Mouse (Mus musculus): Measurements from ENCODE around the gene Nrbp1. TPM values are rescaled to one million over a fixed set of nuclear protein-coding genes. Genes with fewer than 3 reads are reported as not detected.

Nrbp1 gene
- polyA plus RNA-seq, 1 experiment from 2014 or later: 182 TPM

DNA sequence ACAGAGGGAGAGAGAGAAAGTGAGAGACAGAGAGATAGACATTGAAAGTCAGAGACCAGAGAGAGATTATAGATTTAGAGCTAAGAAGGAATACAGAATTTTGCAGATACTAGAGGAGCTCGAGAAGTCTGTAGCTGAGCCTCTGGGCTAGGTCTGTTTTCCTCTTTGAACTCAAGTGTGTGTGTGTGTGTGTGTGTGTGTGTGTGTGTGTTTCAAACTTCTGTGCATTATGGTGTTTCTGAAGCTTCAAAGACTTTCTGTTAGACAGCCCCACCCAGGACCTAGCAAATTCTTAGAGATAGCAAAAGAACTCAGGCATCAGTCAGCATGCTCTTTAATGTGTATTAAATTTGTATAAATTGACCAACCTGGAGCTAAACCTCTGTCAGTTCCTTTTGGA is 14.0 kb upstream of the Nrbp1 start:
- H3K27ac ChIP-seq (ENCODE audit: low read length): no peak overlapping the region
- no peak overlapping the region for H3K4me2 ChIP-seq (replicated peaks; ENCODE audit: low read depth, low read length)
- H3K27me3 ChIP-seq (ENCODE audit: insufficient read depth, low read length): no peaks in the 10 kb centered on the region
- WGBS: 70% methylated on average over 1 of the region's 1 CpGs
- no peaks in the 10 kb centered on the region for H3K36me3 ChIP-seq (ENCODE audit: insufficient read depth, low read length)
- H3K4me3 ChIP-seq (ENCODE audit: low read length): no peak overlapping the region
- no peaks in the 10 kb centered on the region for H3K4me1 ChIP-seq (ENCODE audit: insufficient read depth, low read length)
- no peaks in the 10 kb centered on the region for H3K9me3 ChIP-seq (ENCODE audit: low read length)
- H3K9ac ChIP-seq (replicated peaks; ENCODE audit: low read length): no peak overlapping the region
- ATAC-seq (ENCODE audit: low FRiP score, low TSS enrichment): no peak

DNA sequence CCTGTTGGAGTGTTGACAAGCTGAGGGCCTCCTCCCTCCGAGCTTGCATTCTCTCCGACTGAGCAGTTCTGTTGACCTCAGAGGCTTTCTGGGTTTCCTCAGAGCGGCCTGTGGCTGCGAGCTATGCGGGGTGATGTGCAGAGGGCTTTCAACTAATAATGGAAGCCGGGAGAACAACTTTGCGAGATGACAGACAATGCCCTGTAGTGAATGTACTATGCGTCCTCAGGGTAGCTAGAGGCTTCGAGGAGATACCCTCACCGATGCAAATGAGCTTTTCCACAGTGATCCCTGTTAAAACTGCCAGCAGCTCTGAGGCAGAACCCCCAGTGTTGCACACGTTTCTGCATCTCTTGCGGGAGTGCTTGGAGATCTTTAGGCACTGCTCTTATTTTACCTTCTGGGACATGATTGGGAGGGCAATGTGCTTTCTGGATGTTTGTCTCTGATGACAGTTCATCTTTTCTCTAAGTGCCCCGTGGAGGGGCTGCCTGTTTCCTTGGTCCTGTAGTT is 914 bp downstream of the Nrbp1 start:
- Histone ChIP-seq H3K4me3 (ENCODE audit: low read length) (peak overlapping the region; percentile 84), H3K4me1 (ENCODE audit: insufficient read depth, low read length) (peaks cover 12% of the 10 kb centered on the region), H3K27ac (ENCODE audit: low read length) (peak overlapping the region; percentile 96), H3K36me3 (ENCODE audit: insufficient read depth, low read length) (peaks cover 26% of the 10 kb centered on the region), H3K4me2 (replicated peaks; ENCODE audit: low read depth, low read length) (peak overlapping the region; percentile 83), H3K9ac (replicated peaks; ENCODE audit: low read length) (peak overlapping the region; percentile 98), H3K9me3 (ENCODE audit: low read length) (0 out of 2 replicates have a peak, but pooled peaks cover 1% of the 10 kb centered on the region), H3K27me3 (ENCODE audit: insufficient read depth, low read length) (no peaks in the 10 kb centered on the region)
- ATAC-seq (ENCODE audit: low FRiP score, low TSS enrichment): no peak
- under 1% methylated on average over 13 of the region's 13 CpGs for WGBS

DNA sequence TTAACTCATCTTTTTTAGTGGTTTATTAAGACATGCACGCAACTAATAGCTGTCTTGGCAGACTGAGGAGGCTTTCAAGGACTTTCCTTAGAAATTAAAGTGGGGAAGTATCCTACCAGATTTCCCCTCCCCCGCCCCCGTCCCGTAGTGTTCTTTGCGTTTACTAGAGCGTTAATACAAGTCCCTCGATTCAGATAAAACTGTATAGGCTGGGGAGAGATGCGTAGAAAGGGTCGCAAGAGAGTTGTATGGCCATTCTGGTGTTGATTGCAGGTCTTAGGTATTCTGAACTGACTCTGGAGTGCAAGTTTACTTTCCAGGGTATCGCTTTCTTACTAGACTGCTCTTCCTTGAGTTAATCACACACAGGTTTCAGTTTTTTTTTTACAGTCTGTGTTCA is 1.5 kb downstream of the Nrbp1 start:
- Histone ChIP-seq H3K27me3 (ENCODE audit: insufficient read depth, low read length) (no peaks in the 10 kb centered on the region), H3K9ac (replicated peaks; ENCODE audit: low read length) (peak overlapping the region; percentile 98), H3K9me3 (ENCODE audit: low read length) (no peaks in the 10 kb centered on the region), H3K27ac (ENCODE audit: low read length) (no peak overlapping the region), H3K4me1 (ENCODE audit: insufficient read depth, low read length) (peaks cover 12% of the 10 kb centered on the region), H3K4me3 (ENCODE audit: low read length) (peak overlapping the region; percentile 84), H3K4me2 (replicated peaks; ENCODE audit: low read depth, low read length) (peak overlapping the region; percentile 83), H3K36me3 (ENCODE audit: insufficient read depth, low read length) (peaks cover 31% of the 10 kb centered on the region)
- ATAC-seq (ENCODE audit: low FRiP score, low TSS enrichment): no peak
- 21% methylated on average over 10 of the region's 10 CpGs for WGBS

DNA sequence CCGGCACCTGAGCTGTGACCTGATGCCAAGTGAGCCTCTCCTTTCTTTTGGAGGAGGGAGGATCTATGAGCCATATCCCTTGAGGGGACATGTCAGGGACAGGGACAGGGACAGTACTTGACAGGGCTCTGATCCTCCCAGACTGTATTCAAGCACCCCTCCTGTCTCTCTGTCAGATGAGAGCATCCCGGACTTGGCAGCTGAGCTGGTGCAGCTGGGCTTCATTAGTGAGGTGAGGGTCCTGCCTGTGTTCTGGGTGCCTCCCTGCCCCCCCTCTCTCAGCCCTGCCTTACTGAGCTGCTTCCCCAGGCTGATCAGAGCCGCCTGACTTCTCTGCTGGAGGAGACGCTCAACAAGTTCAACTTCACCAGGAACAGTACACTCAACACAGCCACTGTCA is 10.1 kb downstream of the Nrbp1 start:
- H3K36me3 ChIP-seq (ENCODE audit: insufficient read depth, low read length): peaks cover 58% of the 10 kb centered on the region
- H3K4me1 ChIP-seq (ENCODE audit: insufficient read depth, low read length): 0 out of 2 replicates have a peak, but pooled peaks cover 4% of the 10 kb centered on the region
- ATAC-seq (ENCODE audit: low FRiP score, low TSS enrichment): peak; percentile 7
- H3K9me3 ChIP-seq (ENCODE audit: low read length): no peaks in the 10 kb centered on the region
- no peaks in the 10 kb centered on the region for H3K27me3 ChIP-seq (ENCODE audit: insufficient read depth, low read length)
- WGBS: 47% methylated on average over 4 of the region's 4 CpGs
- H3K4me2 ChIP-seq (replicated peaks; ENCODE audit: low read depth, low read length): no peak overlapping the region
- H3K27ac ChIP-seq (ENCODE audit: low read length): no peak overlapping the region
- no peak overlapping the region for H3K9ac ChIP-seq (replicated peaks; ENCODE audit: low read length)
- no peak overlapping the region for H3K4me3 ChIP-seq (ENCODE audit: low read length)

DNA sequence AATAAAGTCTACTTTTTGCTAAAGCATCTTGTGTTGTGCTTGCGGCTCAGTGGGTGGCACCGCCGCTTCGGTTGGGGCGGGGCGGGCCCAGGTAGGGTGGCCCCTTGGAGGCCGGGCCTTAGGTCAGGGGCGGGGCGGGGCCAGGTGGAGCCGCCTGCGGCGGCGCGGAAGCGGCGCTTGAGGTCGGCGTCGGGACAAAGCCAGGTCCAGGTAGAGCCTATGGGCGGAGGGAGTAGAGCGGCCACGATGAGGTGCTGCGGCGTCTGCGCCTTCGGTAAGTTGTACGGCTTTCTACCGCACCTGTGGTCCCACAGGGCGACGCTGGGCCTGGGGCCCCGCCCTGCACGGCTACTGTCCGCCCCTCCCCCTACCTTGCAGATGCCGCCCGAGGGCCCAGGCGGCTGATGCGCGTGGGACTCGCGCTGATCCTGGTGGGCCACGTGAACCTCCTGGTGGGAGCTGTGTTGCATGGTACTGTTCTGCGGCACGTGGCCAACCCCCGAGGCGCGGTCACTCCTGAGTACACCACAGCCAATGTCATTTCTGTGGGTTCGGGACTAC is 11.0 kb downstream of the Nrbp1 start, which contains the start of gene Krtcap3:
Gene Krtcap3, plus strand, starts transcription at position 151 of the 561 bp plus-strand sequence.
- ATAC-seq (ENCODE audit: low FRiP score, low TSS enrichment): peak; percentile 88
- Histone ChIP-seq H3K36me3 (ENCODE audit: insufficient read depth, low read length) (peaks cover 55% of the 10 kb centered on the region), H3K27me3 (ENCODE audit: insufficient read depth, low read length) (no peaks in the 10 kb centered on the region), H3K4me1 (ENCODE audit: insufficient read depth, low read length) (0 out of 2 replicates have a peak, but pooled peaks cover 4% of the 10 kb centered on the region), H3K27ac (ENCODE audit: low read length) (peak within 1 kb of the TSS; percentile 68; the same call in 1 of the 2 replicates), H3K9me3 (ENCODE audit: low read length) (no peaks in the 10 kb centered on the region), H3K9ac (replicated peaks; ENCODE audit: low read length) (peak within 1 kb of the TSS; percentile 70), H3K4me2 (replicated peaks; ENCODE audit: low read depth, low read length) (peak within 1 kb of the TSS; percentile 64), H3K4me3 (ENCODE audit: low read length) (peak within 1 kb of the TSS; percentile 50)
- 16% methylated on average over 47 of the region's 47 CpGs for WGBS

DNA sequence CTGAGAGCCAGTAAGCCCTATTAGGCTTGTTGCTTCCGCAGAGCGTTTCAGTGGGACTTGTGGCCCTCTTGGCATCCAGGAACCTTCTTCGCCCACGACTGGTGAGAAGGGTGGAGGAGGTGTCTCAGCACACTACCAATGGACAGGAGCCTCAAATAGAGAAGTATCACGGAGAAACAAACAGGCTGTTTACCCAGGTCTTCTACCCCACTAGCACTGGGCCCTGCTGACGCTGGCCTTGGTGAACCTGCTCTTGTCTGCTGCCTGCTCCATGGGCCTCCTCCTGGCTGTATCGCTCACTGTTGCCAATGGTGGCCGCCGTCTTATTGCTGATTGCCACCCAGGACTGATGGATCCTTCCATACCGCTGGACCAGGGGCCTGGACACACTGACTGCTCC is 11.5 kb downstream of the Nrbp1 start:
- ATAC-seq (ENCODE audit: low FRiP score, low TSS enrichment): no peak; the same call in 1 of the 2 replicates
- H3K9ac ChIP-seq (replicated peaks; ENCODE audit: low read length): peak overlapping the region; percentile 70

DNA sequence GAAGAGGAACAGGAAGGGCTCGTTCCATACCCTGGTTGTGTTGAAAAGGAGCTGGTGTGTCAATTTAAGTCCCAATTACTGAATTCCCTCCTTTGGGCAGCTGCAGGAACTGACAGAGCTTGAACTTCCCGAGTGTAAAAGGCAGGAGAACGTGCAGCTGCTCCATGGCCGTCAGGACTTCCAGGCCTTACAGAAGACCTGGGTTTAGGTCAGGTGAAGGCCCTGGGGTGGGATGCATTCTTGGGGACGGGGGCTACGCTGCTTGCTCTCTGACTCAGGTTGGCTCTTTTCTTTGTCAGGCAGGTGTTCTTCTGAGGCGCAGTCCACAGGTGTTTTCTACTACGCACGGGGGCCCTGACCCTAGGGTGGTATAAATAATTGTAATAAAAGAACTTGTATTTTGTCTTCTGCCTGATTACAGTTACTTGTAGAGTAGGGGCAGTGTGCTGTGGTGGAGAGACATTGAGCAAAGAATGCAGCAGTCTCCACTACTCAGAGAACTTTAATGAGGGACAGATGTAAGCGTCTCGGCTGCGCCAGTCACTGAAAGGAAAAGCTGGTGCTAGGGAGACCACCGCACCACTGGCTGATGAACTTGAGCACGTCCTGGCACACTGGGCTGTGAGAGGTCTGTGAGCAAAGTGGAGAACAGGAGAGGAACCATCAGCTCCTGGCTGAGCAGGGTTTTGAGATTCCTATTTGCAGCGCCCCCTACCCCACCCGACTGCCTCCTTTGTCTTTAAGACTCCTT is 12.3 kb downstream of the Nrbp1 start:
- Histone ChIP-seq H3K9me3 (ENCODE audit: low read length) (no peaks in the 10 kb centered on the region), H3K4me1 (ENCODE audit: insufficient read depth, low read length) (0 out of 2 replicates have a peak, but pooled peaks cover 4% of the 10 kb centered on the region), H3K36me3 (ENCODE audit: insufficient read depth, low read length) (peaks cover 51% of the 10 kb centered on the region), H3K4me3 (ENCODE audit: low read length) (no peak overlapping the region), H3K27me3 (ENCODE audit: insufficient read depth, low read length) (no peaks in the 10 kb centered on the region), H3K4me2 (replicated peaks; ENCODE audit: low read depth, low read length) (no peak overlapping the region), H3K9ac (replicated peaks; ENCODE audit: low read length) (no peak overlapping the region), H3K27ac (ENCODE audit: low read length) (no peak overlapping the region)
- no peak for ATAC-seq (ENCODE audit: low FRiP score, low TSS enrichment)
- WGBS: 81% methylated on average over 16 of the region's 16 CpGs

More for the DNA sequence above, 11.5 kb downstream of the Nrbp1 start:
- Histone ChIP-seq H3K4me2 (replicated peaks; ENCODE audit: low read depth, low read length) (peak overlapping the region; percentile 64), H3K27me3 (ENCODE audit: insufficient read depth, low read length) (no peaks in the 10 kb centered on the region), H3K4me1 (ENCODE audit: insufficient read depth, low read length) (0 out of 2 replicates have a peak, but pooled peaks cover 4% of the 10 kb centered on the region), H3K4me3 (ENCODE audit: low read length) (peak overlapping the region; percentile 50), H3K9me3 (ENCODE audit: low read length) (no peaks in the 10 kb centered on the region), H3K36me3 (ENCODE audit: insufficient read depth, low read length) (peaks cover 52% of the 10 kb centered on the region), H3K27ac (ENCODE audit: low read length) (0 out of 2 replicates have a peak overlapping the region, but pooled peaks have one; percentile 68)
- 52% methylated on average over 10 of the region's 10 CpGs for WGBS

DNA sequence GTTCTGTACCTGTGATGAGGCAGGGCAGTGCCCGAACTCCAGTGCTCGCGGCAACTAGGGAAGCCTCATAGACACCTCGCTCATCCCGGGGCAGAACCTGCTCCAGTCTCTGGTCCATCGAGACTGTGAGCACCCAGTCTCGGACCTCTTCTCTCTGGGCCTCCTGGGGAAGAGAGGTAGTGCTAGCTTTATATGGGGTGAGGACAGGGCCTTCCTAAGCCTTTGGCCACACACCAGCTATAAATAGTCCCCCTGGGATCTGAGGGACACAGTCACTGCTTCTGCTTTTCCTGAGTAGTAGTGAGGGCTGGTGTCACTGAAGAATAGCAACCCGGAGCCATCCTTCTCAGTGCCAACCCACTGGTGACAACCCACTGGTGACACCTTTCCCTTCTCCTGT is 13.1 kb downstream of the Nrbp1 start:
- H3K4me2 ChIP-seq (replicated peaks; ENCODE audit: low read depth, low read length): no peak overlapping the region
- WGBS: 93% methylated on average over 8 of the region's 8 CpGs
- no peak for ATAC-seq (ENCODE audit: low FRiP score, low TSS enrichment)

DNA sequence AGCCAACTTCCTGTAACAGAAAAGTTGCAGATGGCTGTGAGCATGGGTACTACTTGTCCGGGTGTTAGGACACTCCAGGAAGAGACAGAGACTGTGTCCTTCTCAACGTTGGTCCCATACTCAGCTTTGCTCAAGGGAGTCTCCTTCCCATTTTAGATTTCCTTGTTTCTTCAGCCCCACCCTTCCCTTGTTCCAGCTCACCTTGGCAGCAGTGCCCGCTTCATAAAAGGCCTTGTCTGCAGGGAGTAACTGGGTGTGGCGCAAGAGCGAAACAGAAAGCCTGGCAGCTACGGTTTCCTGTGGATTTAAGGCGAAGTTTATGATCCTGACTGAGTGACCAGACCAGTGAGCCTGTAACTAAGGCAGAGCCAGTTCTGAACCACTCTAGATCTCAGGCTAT is 13.8 kb downstream of the Nrbp1 start:
- no peak overlapping the region for H3K4me2 ChIP-seq (replicated peaks; ENCODE audit: low read depth, low read length)

More for the DNA sequence above, 13.1 kb downstream of the Nrbp1 start:
- no peaks in the 10 kb centered on the region for H3K9me3 ChIP-seq (ENCODE audit: low read length)
- 0 out of 2 replicates have a peak, but pooled peaks cover 4% of the 10 kb centered on the region for H3K4me1 ChIP-seq (ENCODE audit: insufficient read depth, low read length)
- peaks cover 46% of the 10 kb centered on the region for H3K36me3 ChIP-seq (ENCODE audit: insufficient read depth, low read length)
- H3K27me3 ChIP-seq (ENCODE audit: insufficient read depth, low read length): no peaks in the 10 kb centered on the region
- no peak overlapping the region for H3K27ac ChIP-seq (ENCODE audit: low read length)
- H3K9ac ChIP-seq (replicated peaks; ENCODE audit: low read length): no peak overlapping the region
- no peak overlapping the region for H3K4me3 ChIP-seq (ENCODE audit: low read length)

More for the DNA sequence above, 13.8 kb downstream of the Nrbp1 start:
- Histone ChIP-seq H3K4me1 (ENCODE audit: insufficient read depth, low read length) (0 out of 2 replicates have a peak, but pooled peaks cover 4% of the 10 kb centered on the region), H3K36me3 (ENCODE audit: insufficient read depth, low read length) (peaks cover 44% of the 10 kb centered on the region), H3K27ac (ENCODE audit: low read length) (peak overlapping the region; percentile 34; the same call in 1 of the 2 replicates), H3K9ac (replicated peaks; ENCODE audit: low read length) (no peak overlapping the region), H3K27me3 (ENCODE audit: insufficient read depth, low read length) (no peaks in the 10 kb centered on the region), H3K9me3 (ENCODE audit: low read length) (no peaks in the 10 kb centered on the region), H3K4me3 (ENCODE audit: low read length) (no peak overlapping the region)
- WGBS: 70% methylated on average over 7 of the region's 7 CpGs
- ATAC-seq (ENCODE audit: low FRiP score, low TSS enrichment): no peak

All from kidney, embryonic 16.5 days (tissue).